Mouse (Mus musculus) urinary bladder, postnatal 36 days (tissue): Measurements from ENCODE around the gene Triobp.

Experiments used
- DNase-seq, 2 experiments: peaks; one replicate each; pipeline ENCODE4 v3.0.0; 2022; ENCODE audit warnings: low spot score in 2 of 2, mixed read lengths in 1 of 2

The Triobp gene

GRCm38 (mm10) chr15:78962885-78963284, 15.4 kb downstream of the Triobp start:
- DNase-seq = peak; percentile 37 to 64

GRCm38 (mm10) chr15:78971626-78972025, 24.1 kb downstream of the Triobp start:
- no peak for DNase-seq

- DNase-seq = no peak
Observed at GRCm38 (mm10) chr15:78973950-78974349, 26.4 kb downstream of the Triobp start.

- DNase-seq = no peak
Observed at GRCm38 (mm10) chr15:78977676-78978159, 30.2 kb downstream of the Triobp start.

GRCm38 (mm10) chr15:78978875-78979274, 31.4 kb downstream of the Triobp start:
- DNase-seq = peak; percentile 62 to 89

- DNase-seq = no peak
Observed at GRCm38 (mm10) chr15:78980084-78980483, 32.6 kb downstream of the Triobp start.

- DNase-seq = peak; percentile 76 to 90
Observed at GRCm38 (mm10) chr15:78982658-78983435, 35.3 kb downstream of the Triobp start.

- peak; percentile 32 to 54 for DNase-seq
Observed at GRCm38 (mm10) chr15:78983436-78984285, 36.1 kb downstream of the Triobp start.

- DNase-seq = no peak
Observed at GRCm38 (mm10) chr15:78984286-78984778, 36.8 kb downstream of the Triobp start.

- DNase-seq = no peak
Observed at GRCm38 (mm10) chr15:78986536-78987220, 39.2 kb downstream of the Triobp start.

- DNase-seq = peak; percentile 29 to 61
Observed at GRCm38 (mm10) chr15:78988499-78988971, 41.0 kb downstream of the Triobp start.

GRCm38 (mm10) chr15:78989152-78990092, 41.9 kb downstream of the Triobp start:
- DNase-seq = no peak

GRCm38 (mm10) chr15:78990093-78990463, 42.6 kb downstream of the Triobp start:
- DNase-seq = no peak

GRCm38 (mm10) chr15:78990970-78991525, 43.5 kb downstream of the Triobp start:
- DNase-seq = no peak

- DNase-seq = no peak
Observed at GRCm38 (mm10) chr15:78992235-78992634, 44.7 kb downstream of the Triobp start.

- DNase-seq = no peak
Observed at GRCm38 (mm10) chr15:78992925-78993324, 45.4 kb downstream of the Triobp start.

GRCm38 (mm10) chr15:78995916-78996315, 48.4 kb downstream of the Triobp start:
- no peak for DNase-seq

GRCm38 (mm10) chr15:78996663-78997062, 49.1 kb downstream of the Triobp start:
- DNase-seq = no peak

GRCm38 (mm10) chr15:78998348-78998747, 50.8 kb downstream of the Triobp start:
- DNase-seq = no peak

- no peak for DNase-seq
Observed at GRCm38 (mm10) chr15:78999586-78999985, 52.1 kb downstream of the Triobp start.
